10 mouse cellular contexts compared by ENCODE assay signal in genomic region chr2:170404781-170405573, GRCm38 (mm10). TPM values are rescaled to one million over a fixed set of nuclear protein-coding genes. Genes with fewer than 3 reads are reported as not detected.
DNase-seq lines count a peak whose midpoint lies in the region; ATAC-seq and TF ChIP-seq lines count a peak whose summit lies in the region.
"Had no signal": no experiment of that assay in that cellular context is flagged by ENCODE, and none has a peak within 500 bp of the region (broad histone marks: within the 10 kb centered on the region; RNA-seq: fewer than 3 reads in every experiment).

No protein-coding gene starts in this region.

- no peaks in the 10 kb centered on the region for H3K9me3 ChIP-seq in liver, embryonic 15.5 days (replicated peaks)
- 0 out of 2 replicates have a peak, but pooled peaks cover under 1% of the 10 kb centered on the region for H3K9me3 ChIP-seq in forebrain, embryonic 12.5 days
- no peaks in the 10 kb centered on the region for H3K9me3 ChIP-seq in liver, postnatal 0 days (ENCODE audit: low read length)
- H3K9me3 ChIP-seq in stomach, embryonic 14.5 days (ENCODE audit: control insufficient read depth, low read depth, low read length), result no peaks in the 10 kb centered on the region

- DNase-seq in liver, result no peak
- DNase-seq in liver, postnatal 0 days, result no peak
- DNase-seq in T-cell, adult 2 months (ENCODE audit: low spot score), result no peak
- DNase-seq in frontal cortex, postnatal 36 days (ENCODE audit: low spot score in 2 of 2), result no peak
- DNase-seq: gastrocnemius, postnatal 25 days; thymus, postnatal 36 days had no signal

- ATAC-seq in liver, embryonic 15.5 days (ENCODE audit: insufficient read depth), result no peak
- no peak for ATAC-seq in forebrain, embryonic 12.5 days (ENCODE audit: low FRiP score)
- ATAC-seq in liver, postnatal 0 days, result no peak
- no peak for ATAC-seq in stomach, embryonic 14.5 days (ENCODE audit: insufficient number of reproducible peaks, insufficient read depth, low FRiP score, low read depth)
- ATAC-seq in granulocyte monocyte progenitor cell, adult 5-6 weeks (replicated peaks; ENCODE audit: poor library complexity, severe bottlenecking), result no peak

- 34% methylated on average over 18 of the region's 18 CpGs for WGBS in liver, embryonic 15.5 days (ENCODE audit: insufficient replicate concordance)
- WGBS in forebrain, embryonic 12.5 days, result 20% methylated on average over 18 of the region's 18 CpGs
- WGBS in liver, postnatal 0 days (ENCODE audit: insufficient replicate concordance), result 36% methylated on average over 18 of the region's 18 CpGs
- WGBS in stomach, embryonic 14.5 days, result 12% methylated on average over 18 of the region's 18 CpGs

- no peaks in the 10 kb centered on the region; the same call in 1 of the 2 replicates for H3K4me1 ChIP-seq in liver, embryonic 15.5 days (replicated peaks)
- peaks cover 35% of the 10 kb centered on the region for H3K4me1 ChIP-seq in forebrain, embryonic 12.5 days
- peaks cover 9% of the 10 kb centered on the region; the same call in 1 of the 2 replicates for H3K4me1 ChIP-seq in liver, postnatal 0 days (ENCODE audit: insufficient read depth)
- peaks cover 8% of the 10 kb centered on the region; the same call in 1 of the 2 replicates for H3K4me1 ChIP-seq in stomach, embryonic 14.5 days (ENCODE audit: control insufficient read depth, insufficient read depth, low read length)

- no peak overlapping the region for H3K4me3 ChIP-seq in liver, embryonic 15.5 days (replicated peaks)
- H3K4me3 ChIP-seq in forebrain, embryonic 12.5 days (replicated peaks), result no peak overlapping the region
- no peak overlapping the region for H3K4me3 ChIP-seq in liver, postnatal 0 days (ENCODE audit: low read depth, low read length)
- no peak overlapping the region for H3K4me3 ChIP-seq in stomach, embryonic 14.5 days (ENCODE audit: low read depth, low read length)

- H3K36me3 ChIP-seq in liver, embryonic 15.5 days (replicated peaks), result no peaks in the 10 kb centered on the region
- no peaks in the 10 kb centered on the region for H3K36me3 ChIP-seq in forebrain, embryonic 12.5 days (replicated peaks)
- no peaks in the 10 kb centered on the region for H3K36me3 ChIP-seq in liver, postnatal 0 days (replicated peaks; ENCODE audit: insufficient read depth, low read length)
- H3K36me3 ChIP-seq in stomach, embryonic 14.5 days (ENCODE audit: control insufficient read depth, insufficient read depth, low read length), result no peaks in the 10 kb centered on the region

- H3K4me2 ChIP-seq in liver, embryonic 15.5 days, result 0 out of 2 replicates have a peak overlapping the region, but pooled peaks have one; percentile 8
- peak overlapping the region; percentile 25; the same call in 1 of the 2 replicates for H3K4me2 ChIP-seq in forebrain, embryonic 12.5 days
- H3K4me2 ChIP-seq in liver, postnatal 0 days (ENCODE audit: low read depth, low read length), result peak overlapping the region; percentile 23; the same call in 1 of the 2 replicates
- peak overlapping the region; percentile 18; the same call in 1 of the 2 replicates for H3K4me2 ChIP-seq in stomach, embryonic 14.5 days (replicated peaks; ENCODE audit: low read depth, low read length)

- H3K27ac ChIP-seq in liver, embryonic 15.5 days (replicated peaks), result no peak overlapping the region
- 0 out of 2 replicates have a peak overlapping the region, but pooled peaks have one; percentile 20 for H3K27ac ChIP-seq in forebrain, embryonic 12.5 days
- no peak overlapping the region for H3K27ac ChIP-seq in liver, postnatal 0 days (ENCODE audit: low read depth)
- H3K27ac ChIP-seq in stomach, embryonic 14.5 days (ENCODE audit: low read length), result no peak overlapping the region

- no peak overlapping the region for H3K9ac ChIP-seq in liver, embryonic 15.5 days
- H3K9ac ChIP-seq in forebrain, embryonic 12.5 days, result peak overlapping the region; percentile 18; the same call in 1 of the 2 replicates
- no peak overlapping the region for H3K9ac ChIP-seq in liver, postnatal 0 days (replicated peaks)
- no peak overlapping the region for H3K9ac ChIP-seq in stomach, embryonic 14.5 days (replicated peaks; ENCODE audit: low read depth, low read length)

- no peak for TF ChIP-seq EP300 in liver, postnatal 0 days (IDR thresholded peaks at IDR 0.05; ENCODE audit: low read depth)

- TF ChIP-seq CTCF in liver, postnatal 0 days (IDR thresholded peaks at IDR 0.05; ENCODE audit: low read depth), result no peak

- H3K27me3 ChIP-seq in liver, embryonic 15.5 days, result peaks cover 11% of the 10 kb centered on the region
- peaks cover 33% of the 10 kb centered on the region for H3K27me3 ChIP-seq in forebrain, embryonic 12.5 days
- H3K27me3 ChIP-seq in liver, postnatal 0 days (ENCODE audit: insufficient read depth, low read length), result no peaks in the 10 kb centered on the region
- H3K27me3 ChIP-seq in stomach, embryonic 14.5 days (ENCODE audit: control insufficient read depth, insufficient read depth, low read length), result no peaks in the 10 kb centered on the region

RNA-seq across cellular contexts. Expression of gene Bcas1, which starts 22.7 kb away (rescaled TPM):
- 7.0 and 7.2 TPM in 2 replicates for polyA plus RNA-seq in liver, embryonic 15.5 days (2015; fragmentation: Nextera tagmentation; extraction: Ambion mirVana)
- polyA plus RNA-seq in forebrain, embryonic 12.5 days (2016; fragmentation: Nextera tagmentation; extraction: Ambion mirVana), result 1.00 and 1.3 TPM in 2 replicates
- polyA plus RNA-seq in liver, postnatal 0 days (2015; fragmentation: Nextera tagmentation; extraction: Ambion mirVana), result 0.48 and 1.5 TPM in 2 replicates
- 1.5 and 2.6 TPM in 2 replicates for polyA plus RNA-seq in stomach, embryonic 14.5 days (2014; fragmentation: Nextera tagmentation; extraction: Ambion mirVana)
- total RNA-seq in granulocyte monocyte progenitor cell, adult 5-6 weeks (2014; fragmentation: Nextera tagmentation), result not detected in 2 replicates
- 0.30 and 0.41 TPM in 2 replicates for total RNA-seq in granulocyte monocyte progenitor cell, adult 5-6 weeks (2017)
